Mouse (Mus musculus) inflammation-experienced regulatory T-cells, adult 16 weeks (primary cell): ENCODE measurements around the gene Ckmt1. TPM values are rescaled to one million over a fixed set of nuclear protein-coding genes. Genes with fewer than 3 reads are reported as not detected.

ENCODE experiments used
- polyA plus RNA-seq: library from polyadenylated mRNA; unstranded; fragments of 100-300 nt; shearing (Covaris generic); gene quantifications from one replicate; pipeline ENCODE4 v1.2.1, GENCODE M21; 2017

Gene Ckmt1
- polyA plus RNA-seq = not detected

DNA sequence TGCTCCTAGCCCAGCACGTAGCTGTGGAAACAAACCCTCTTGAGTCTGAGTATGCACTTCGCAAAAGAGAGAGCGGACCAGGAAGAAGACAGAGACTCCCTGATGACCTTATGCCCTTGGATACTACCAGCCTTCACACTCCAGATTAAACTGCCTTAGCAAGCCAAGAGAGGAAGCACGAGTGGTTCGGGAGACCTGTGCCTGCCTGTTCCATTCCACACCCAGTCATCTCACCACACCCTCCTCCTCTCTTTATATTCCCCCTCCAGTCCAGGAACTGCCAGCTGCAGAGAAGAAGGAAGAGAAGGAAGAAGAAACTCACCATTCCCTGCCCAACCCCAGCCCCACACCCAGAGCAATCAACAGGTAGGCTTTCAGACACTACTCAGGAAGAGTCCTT is at the start of gene Ckmt1:
TSS of gene Ckmt1 (plus strand) at position 221 of the 400 bp plus-strand sequence.

DNA sequence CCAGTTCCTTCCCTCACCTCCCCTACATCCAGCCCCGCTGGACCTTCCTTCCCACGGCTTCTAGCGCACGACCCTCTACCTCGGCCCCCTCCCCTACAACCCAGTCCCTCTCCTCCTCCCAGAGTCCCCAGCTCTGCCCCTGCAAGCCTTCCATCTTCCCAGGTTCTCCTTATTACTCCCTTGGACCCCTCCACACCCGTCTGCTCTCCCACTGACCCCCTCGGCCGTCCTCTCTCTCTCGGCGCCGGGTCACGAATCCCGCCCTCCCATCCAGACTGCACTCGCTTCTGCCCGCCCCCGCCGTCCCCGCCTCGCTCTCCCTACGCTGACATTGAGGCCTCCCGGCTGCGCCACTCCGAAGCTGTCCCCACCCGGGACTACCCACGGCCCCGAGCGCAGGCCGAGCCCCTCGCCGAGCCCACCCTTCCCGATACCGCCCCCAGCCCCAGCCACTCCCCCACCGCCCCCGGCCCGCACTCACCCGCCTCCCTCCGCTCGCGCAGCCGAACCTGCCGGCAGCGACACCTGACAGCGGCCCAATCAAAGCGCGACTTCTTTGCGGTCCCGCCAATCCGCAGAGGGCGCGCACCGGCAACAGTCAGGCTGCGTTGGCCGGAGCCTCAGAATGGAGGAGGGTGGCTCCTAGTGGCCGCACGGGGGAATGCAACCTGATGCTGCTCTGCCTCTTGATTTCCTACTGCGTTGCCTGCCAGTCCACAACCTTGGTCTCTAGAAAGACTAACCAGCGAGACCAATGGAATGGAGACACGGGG is 2.5 kb upstream of the Ckmt1 start, which contains the start of gene Ppip5k1:
TSS of gene Ppip5k1 (minus strand) at position 577 of the 773 bp plus-strand sequence.

DNA sequence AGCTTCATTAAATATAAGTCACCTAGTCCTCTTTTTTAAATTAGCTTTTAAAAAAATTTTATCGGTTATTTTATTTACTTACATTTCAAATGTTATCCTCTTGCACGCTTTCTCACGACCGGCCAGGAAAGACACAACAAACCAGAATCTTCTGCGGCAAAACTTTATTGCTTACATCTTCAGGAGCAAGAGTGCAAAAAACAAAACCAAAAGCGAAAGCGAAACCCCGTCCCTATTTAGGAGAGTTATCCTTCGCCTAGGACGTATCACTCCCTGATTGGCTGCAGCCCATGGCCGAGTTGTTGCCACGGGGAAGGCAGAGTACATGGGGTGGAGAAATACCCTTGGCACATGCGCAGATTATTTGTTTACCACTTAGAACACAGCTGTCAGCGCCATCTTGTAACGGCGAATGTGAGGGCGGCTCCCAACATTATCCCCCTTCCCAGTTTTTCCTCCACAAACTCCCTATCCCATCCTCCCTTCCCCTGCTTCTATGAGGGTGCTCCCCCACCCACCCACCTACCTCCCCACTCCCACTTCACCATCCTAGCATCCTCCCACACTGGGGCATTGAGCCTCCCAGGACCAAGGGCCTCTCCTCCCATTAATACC is 29.6 kb downstream of the Ckmt1 start, which contains the start of gene Strc:
TSS of gene Strc (minus strand) at position 208 of the 615 bp plus-strand sequence.

Other genes with a start within 250 kb of the Ckmt1 start
- not detected for gene Tgm7, start 247.9 kb upstream of the Ckmt1 start, polyA plus RNA-seq
- gene Adal, start 217.3 kb upstream of the Ckmt1 start, polyA plus RNA-seq = 20.7 TPM
- gene Lcmt2, start 217.1 kb upstream of the Ckmt1 start, polyA plus RNA-seq = 15.6 TPM
- 117 TPM for gene Tubgcp4, start 187.1 kb upstream of the Ckmt1 start, polyA plus RNA-seq
- 64.1 TPM for gene Zscan29, start 186.6 kb upstream of the Ckmt1 start, polyA plus RNA-seq
- 82.8 TPM for gene Trp53bp1, start 86.3 kb upstream of the Ckmt1 start, polyA plus RNA-seq
- 0.05 TPM for gene Map1a, start 68.1 kb upstream of the Ckmt1 start, polyA plus RNA-seq
- 17.5 TPM for gene Ppip5k1, start 2.3 kb upstream of the Ckmt1 start, polyA plus RNA-seq
- 0.11 TPM for gene Strc, start 29.5 kb downstream of the Ckmt1 start, polyA plus RNA-seq
- 689 TPM for gene Pdia3, start 56.1 kb downstream of the Ckmt1 start, polyA plus RNA-seq
- 1.8 TPM for gene Catsper2, start 56.1 kb downstream of the Ckmt1 start, polyA plus RNA-seq
- 0.74 TPM for gene Ell3, start 86.6 kb downstream of the Ckmt1 start, polyA plus RNA-seq
- 500 TPM for gene Serf2, start 91.5 kb downstream of the Ckmt1 start, polyA plus RNA-seq
- 154 TPM for gene Hypk, start 95.6 kb downstream of the Ckmt1 start, polyA plus RNA-seq
- gene Serinc4, start 99.1 kb downstream of the Ckmt1 start, polyA plus RNA-seq = 0.15 TPM
- gene Mfap1b, start 116.4 kb downstream of the Ckmt1 start, polyA plus RNA-seq = 121 TPM
- gene Mfap1a, start 149.0 kb downstream of the Ckmt1 start, polyA plus RNA-seq = 42.8 TPM
- gene Wdr76, start 149.0 kb downstream of the Ckmt1 start, polyA plus RNA-seq = 7.5 TPM